Mouse (Mus musculus): ENCODE measurements around the gene Bcl6. TPM values are rescaled to one million over a fixed set of nuclear protein-coding genes. Genes with fewer than 3 reads are reported as not detected.

Gene Bcl6
- polyA plus RNA-seq, 2 experiments, result 2.7 to 10.8 TPM

DNA sequence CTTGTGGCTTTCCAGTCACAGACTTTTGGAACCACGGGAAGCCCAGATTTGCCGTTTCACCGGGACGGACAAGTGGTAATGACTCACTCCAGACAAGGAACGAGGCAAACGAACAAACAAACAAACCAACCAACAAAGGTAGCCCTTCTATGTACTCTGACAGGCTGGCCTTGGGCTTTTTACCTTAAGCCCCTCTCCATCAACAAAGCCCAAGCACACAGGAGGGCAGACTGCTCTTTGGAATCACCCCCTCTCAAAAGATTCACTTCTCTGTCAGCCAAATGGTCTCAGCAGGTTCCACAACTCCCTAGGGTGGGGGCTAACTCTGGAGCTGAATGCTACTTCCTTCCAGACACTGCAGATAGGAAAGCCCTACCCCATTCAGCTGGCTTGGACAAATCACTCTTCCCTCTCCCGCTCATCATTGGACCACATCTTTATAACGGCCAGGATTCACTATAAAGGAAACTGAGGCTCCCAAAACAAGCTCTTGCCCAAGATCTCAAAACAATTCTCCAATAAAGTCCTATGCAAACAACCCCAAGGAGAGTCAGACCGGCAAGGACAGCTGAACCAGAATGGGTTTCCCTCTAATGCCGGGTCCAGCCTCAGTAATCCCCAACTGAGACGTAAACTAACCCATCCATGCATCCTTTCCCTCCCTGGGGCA lies 8.3 kb downstream of the Bcl6 start:
- no peak for ATAC-seq (ENCODE audit: low FRiP score, low read depth)
- DNase-seq (ENCODE audit: low spot score), result no peak
- Histone ChIP-seq H3K36me3 (ENCODE audit: control insufficient read depth, insufficient read depth, low read length) (peaks cover 9% of the 10 kb centered on the region; the same call in 1 of the 2 replicates), H3K27ac (replicated peaks; ENCODE audit: low read depth, low read length) (no peak overlapping the region), H3K4me3 (replicated peaks; ENCODE audit: low read length) (peak overlapping the region; percentile 41), H3K4me1 (ENCODE audit: control insufficient read depth, insufficient read depth, low read length) (peaks cover 28% of the 10 kb centered on the region), H3K9ac (ENCODE audit: low read depth, low read length, severe bottlenecking) (peak overlapping the region; percentile 48; the same call in 1 of the 2 replicates), H3K27me3 (ENCODE audit: control insufficient read depth, insufficient read depth, low read length) (peaks cover 21% of the 10 kb centered on the region), H3K9me3 (ENCODE audit: control insufficient read depth, low read length) (no peaks in the 10 kb centered on the region), H3K4me2 (replicated peaks; ENCODE audit: low read depth, low read length, severe bottlenecking) (peak overlapping the region; percentile 82)
- WGBS, result 19% methylated on average over 11 of the region's 11 CpGs
- no peak for TF ChIP-seq POLR2A (IDR thresholded peaks at IDR 0.05; ENCODE audit: borderline replicate concordance, extremely low read depth, insufficient read depth, insufficient read length)

DNA sequence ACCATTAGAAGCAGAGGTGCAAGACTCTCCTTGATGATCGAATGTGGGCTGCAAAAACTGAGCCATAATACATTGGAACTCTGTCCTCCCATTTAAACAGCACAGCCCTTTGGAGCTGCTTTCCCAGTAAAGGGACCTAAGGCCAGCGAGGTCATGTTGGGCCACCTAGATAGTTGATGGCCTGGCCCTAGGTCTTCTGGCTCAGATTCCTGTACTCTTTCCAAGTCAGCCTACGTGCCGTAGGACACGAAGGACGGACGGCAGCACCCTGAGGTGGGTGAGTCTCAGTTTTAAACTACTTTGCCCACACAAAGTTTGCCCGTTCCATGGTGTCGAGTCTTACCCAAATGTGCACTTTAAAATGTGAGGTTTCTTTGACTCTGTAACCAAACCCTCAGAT lies 9.2 kb downstream of the Bcl6 start:
- ATAC-seq (ENCODE audit: low FRiP score, low read depth), result no peak
- no peak overlapping the region for H3K4me2 ChIP-seq (replicated peaks; ENCODE audit: low read depth, low read length, severe bottlenecking)
- no peak overlapping the region for H3K4me3 ChIP-seq (replicated peaks; ENCODE audit: low read length)
- H3K4me1 ChIP-seq (ENCODE audit: control insufficient read depth, insufficient read depth, low read length), result peaks cover 23% of the 10 kb centered on the region
- H3K36me3 ChIP-seq (ENCODE audit: control insufficient read depth, insufficient read depth, low read length), result peaks cover 12% of the 10 kb centered on the region
- H3K9me3 ChIP-seq (ENCODE audit: control insufficient read depth, low read length), result no peaks in the 10 kb centered on the region
- no peak overlapping the region for H3K27ac ChIP-seq (replicated peaks; ENCODE audit: low read depth, low read length)
- no peak for DNase-seq (ENCODE audit: low spot score)
- no peak for TF ChIP-seq POLR2A (IDR thresholded peaks at IDR 0.05; ENCODE audit: borderline replicate concordance, extremely low read depth, insufficient read depth, insufficient read length)
- no peak overlapping the region for H3K9ac ChIP-seq (ENCODE audit: low read depth, low read length, severe bottlenecking)
- peaks cover 21% of the 10 kb centered on the region for H3K27me3 ChIP-seq (ENCODE audit: control insufficient read depth, insufficient read depth, low read length)
- WGBS, result 90% methylated on average over 9 of the region's 9 CpGs

DNA sequence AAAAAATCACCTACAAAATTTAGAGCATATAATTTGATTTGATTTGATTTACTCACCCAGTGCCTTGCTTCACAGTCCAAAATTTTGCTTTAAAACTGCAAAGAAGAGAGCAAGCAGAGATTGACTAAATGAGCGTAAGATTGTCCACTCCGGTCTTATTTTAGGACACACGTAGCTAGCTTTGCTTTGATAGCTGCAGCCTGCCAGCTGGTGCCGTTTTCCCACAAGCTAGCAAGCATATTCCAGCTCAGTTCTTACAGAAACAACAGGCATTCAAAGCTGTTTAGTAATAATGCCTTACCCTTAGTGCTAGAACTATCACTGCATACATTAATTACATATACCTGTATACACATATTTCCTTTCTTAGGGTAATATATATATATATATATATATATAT lies 10.2 kb downstream of the Bcl6 start:
- no peak overlapping the region for H3K4me3 ChIP-seq (replicated peaks; ENCODE audit: low read length)
- peaks cover 12% of the 10 kb centered on the region for H3K36me3 ChIP-seq (ENCODE audit: control insufficient read depth, insufficient read depth, low read length)
- no peak for TF ChIP-seq POLR2A (IDR thresholded peaks at IDR 0.05; ENCODE audit: borderline replicate concordance, extremely low read depth, insufficient read depth, insufficient read length)
- H3K9ac ChIP-seq (ENCODE audit: low read depth, low read length, severe bottlenecking), result no peak overlapping the region
- DNase-seq (ENCODE audit: low spot score), result no peak
- WGBS, result 81% methylated on average over 4 of the region's 4 CpGs
- ATAC-seq (ENCODE audit: low FRiP score, low read depth), result no peak
- H3K4me2 ChIP-seq (replicated peaks; ENCODE audit: low read depth, low read length, severe bottlenecking), result no peak overlapping the region
- H3K4me1 ChIP-seq (ENCODE audit: control insufficient read depth, insufficient read depth, low read length), result peaks cover 20% of the 10 kb centered on the region
- H3K9me3 ChIP-seq (ENCODE audit: control insufficient read depth, low read length), result no peaks in the 10 kb centered on the region
- H3K27ac ChIP-seq (replicated peaks; ENCODE audit: low read depth, low read length), result no peak overlapping the region
- H3K27me3 ChIP-seq (ENCODE audit: control insufficient read depth, insufficient read depth, low read length), result peaks cover 21% of the 10 kb centered on the region

DNA sequence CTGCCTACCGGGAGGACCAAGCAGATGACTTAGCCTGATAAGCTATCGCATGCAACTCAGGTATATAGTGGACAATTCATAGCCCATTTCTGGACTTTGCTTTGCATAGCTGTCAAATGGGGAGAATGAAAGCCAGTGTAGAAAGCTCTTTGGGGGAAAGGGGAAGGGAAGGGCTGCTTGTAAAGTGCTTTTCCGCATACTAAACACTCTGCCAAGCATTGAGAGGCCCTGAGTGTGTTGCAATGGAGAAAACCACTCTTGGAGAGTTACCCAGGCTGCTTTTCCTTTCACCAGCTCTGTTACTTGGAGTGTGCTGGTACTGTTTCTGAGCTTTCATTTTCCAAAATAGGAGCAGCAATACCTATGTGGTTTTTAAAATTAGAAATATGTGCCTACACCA lies 10.9 kb downstream of the Bcl6 start:
- H3K4me3 ChIP-seq (replicated peaks; ENCODE audit: low read length), result no peak overlapping the region
- WGBS, result 75% methylated on average over 3 of the region's 3 CpGs
- no peak for TF ChIP-seq POLR2A (IDR thresholded peaks at IDR 0.05; ENCODE audit: borderline replicate concordance, extremely low read depth, insufficient read depth, insufficient read length)
- H3K4me2 ChIP-seq (replicated peaks; ENCODE audit: low read depth, low read length, severe bottlenecking), result no peak overlapping the region
- no peak overlapping the region for H3K27ac ChIP-seq (replicated peaks; ENCODE audit: low read depth, low read length)
- H3K36me3 ChIP-seq (ENCODE audit: control insufficient read depth, insufficient read depth, low read length), result peaks cover 14% of the 10 kb centered on the region
- H3K9me3 ChIP-seq (ENCODE audit: control insufficient read depth, low read length), result no peaks in the 10 kb centered on the region
- H3K4me1 ChIP-seq (ENCODE audit: control insufficient read depth, insufficient read depth, low read length), result peaks cover 19% of the 10 kb centered on the region
- no peak for DNase-seq (ENCODE audit: low spot score)
- H3K9ac ChIP-seq (ENCODE audit: low read depth, low read length, severe bottlenecking), result no peak overlapping the region
- no peak for ATAC-seq (ENCODE audit: low FRiP score, low read depth)
- H3K27me3 ChIP-seq (ENCODE audit: control insufficient read depth, insufficient read depth, low read length), result peaks cover 21% of the 10 kb centered on the region

DNA sequence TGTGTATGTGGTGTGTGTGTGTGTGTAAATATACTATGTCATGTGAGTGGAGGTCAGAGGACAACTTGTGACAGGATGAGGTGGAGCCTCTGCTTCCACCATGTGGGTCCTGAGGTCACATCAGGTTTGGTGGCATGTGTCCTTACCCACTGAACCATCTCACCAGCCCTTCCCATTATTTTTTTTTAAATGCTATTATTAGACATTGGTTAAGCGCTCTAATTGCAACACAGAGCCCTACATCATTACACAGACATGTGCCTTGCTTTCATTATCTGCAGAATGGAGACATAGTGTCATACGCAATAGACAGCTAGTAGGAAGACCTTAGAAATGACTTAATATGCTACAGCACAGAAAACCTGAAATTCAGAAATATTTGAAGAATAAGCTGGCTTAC lies 12.5 kb downstream of the Bcl6 start:
- H3K4me3 ChIP-seq (replicated peaks; ENCODE audit: low read length), result no peak overlapping the region
- H3K27ac ChIP-seq (replicated peaks; ENCODE audit: low read depth, low read length), result no peak overlapping the region
- peaks cover 23% of the 10 kb centered on the region for H3K36me3 ChIP-seq (ENCODE audit: control insufficient read depth, insufficient read depth, low read length)
- no peak for ATAC-seq (ENCODE audit: low FRiP score, low read depth)
- no peak for DNase-seq (ENCODE audit: low spot score)
- no peak for TF ChIP-seq POLR2A (IDR thresholded peaks at IDR 0.05; ENCODE audit: borderline replicate concordance, extremely low read depth, insufficient read depth, insufficient read length)
- no peak overlapping the region for H3K4me2 ChIP-seq (replicated peaks; ENCODE audit: low read depth, low read length, severe bottlenecking)
- no peaks in the 10 kb centered on the region for H3K9me3 ChIP-seq (ENCODE audit: control insufficient read depth, low read length)
- 86% methylated on average over 2 of the region's 2 CpGs for WGBS
- H3K9ac ChIP-seq (ENCODE audit: low read depth, low read length, severe bottlenecking), result no peak overlapping the region
- H3K27me3 ChIP-seq (ENCODE audit: control insufficient read depth, insufficient read depth, low read length), result peaks cover 12% of the 10 kb centered on the region
- H3K4me1 ChIP-seq (ENCODE audit: control insufficient read depth, insufficient read depth, low read length), result peaks cover 15% of the 10 kb centered on the region
